Mouse (Mus musculus) thymus, adult 18-20 months (tissue): ENCODE data around the gene Edem3.
"Not testable (repeated sequence)": the region's sequence is repeated elsewhere in the genome, so short reads cannot be mapped to it uniquely, and the experiment has no call there.

Experiments used
- DNase-seq, 2 experiments: peaks; one replicate each; pipeline ENCODE4 v3.0.0; 2022; ENCODE audit warnings: mixed read lengths in 2 of 2

Edem3 gene

DNA sequence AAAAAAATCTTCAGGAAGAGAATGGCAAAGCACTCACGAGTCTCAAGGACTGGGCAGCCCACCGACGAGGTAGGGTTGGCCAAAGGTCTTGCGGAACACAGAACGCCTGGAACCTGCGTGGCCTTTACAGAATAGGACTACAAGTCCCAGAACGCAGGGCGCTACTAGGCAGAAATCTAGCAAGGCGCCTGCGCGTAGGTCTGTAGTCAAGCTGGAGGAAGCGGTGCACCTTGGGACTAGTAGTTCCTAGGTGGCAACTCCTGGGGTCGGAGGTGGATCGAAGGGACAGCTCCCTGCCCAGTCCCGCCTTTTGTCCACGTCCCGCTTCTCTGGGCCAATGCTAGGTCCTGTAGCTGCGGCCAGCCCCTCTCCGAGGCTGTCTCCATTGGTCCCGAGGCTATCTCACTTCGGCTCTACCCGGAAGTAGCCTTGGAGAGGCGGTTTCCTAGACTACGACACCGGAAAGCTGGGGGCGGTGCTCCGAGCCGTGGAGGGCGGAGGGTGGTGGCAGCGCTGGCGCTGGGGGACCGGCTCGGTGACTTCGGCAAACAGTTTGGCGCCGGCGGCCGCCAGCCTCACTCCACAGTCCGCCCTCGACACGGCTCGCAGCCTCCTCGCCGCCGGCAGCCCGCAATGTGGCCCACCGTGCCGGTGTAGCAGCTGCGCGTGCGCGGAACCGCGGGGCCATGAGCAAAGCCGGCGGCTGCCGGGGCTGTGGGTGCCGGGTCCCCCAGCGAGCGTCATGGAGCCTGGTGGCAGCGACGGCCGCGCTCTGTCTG, at the start of gene Edem3:
TSS of gene Edem3 (plus strand) at position 491 of the 779 bp plus-strand sequence.
- DNase-seq, result peak; percentile 95 to 97

DNA sequence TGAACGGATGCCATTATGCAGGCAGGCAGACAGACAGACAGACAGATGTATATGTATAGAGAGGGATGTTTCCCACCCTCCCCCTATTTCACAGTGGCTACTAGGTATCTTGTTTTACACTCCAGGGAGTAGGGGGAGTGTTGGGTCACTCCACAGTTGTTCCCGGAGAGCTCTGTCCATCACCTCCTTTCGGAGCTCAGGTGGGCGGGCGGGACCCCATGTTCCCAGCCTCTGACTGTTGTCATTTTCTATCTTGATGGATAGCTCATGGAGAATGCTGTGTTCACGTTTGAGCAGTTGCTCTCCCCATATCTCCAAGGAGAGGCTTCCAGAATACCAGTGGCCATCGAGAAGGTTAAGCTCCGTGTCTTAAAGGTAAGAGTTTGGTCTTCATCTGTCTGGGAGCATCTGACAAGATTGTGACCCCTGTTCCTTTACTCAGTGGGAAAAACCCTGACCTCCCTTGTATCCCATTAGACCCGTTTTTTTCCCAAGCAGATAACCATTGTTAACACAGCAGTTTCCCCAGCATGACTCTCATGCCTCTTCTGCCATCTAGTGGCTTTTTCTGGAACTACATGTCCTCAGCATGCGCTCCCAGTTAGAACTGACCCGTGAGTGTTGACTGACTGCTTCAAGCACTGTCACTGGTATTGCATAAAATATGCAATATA, 49.3 kb upstream of the Edem3 start:
- DNase-seq, result peak; percentile 22 to 30

DNA sequence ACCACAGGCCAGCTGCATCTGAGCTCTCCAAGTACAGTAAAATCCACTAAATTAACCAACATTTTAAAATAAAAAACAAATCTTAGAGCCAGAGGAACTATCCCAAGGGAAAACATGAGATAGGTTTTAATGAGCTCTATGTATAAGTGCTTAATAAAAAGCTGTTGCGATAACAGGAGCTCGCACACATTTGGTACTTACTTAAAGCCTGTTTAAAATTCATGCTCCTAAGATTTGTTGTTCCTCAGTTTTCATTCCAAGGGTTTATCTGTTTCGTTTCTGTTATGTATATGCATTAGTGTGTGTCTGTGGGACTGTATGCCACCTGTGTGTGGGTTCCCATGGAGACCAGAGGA, 48.8 kb upstream of the Edem3 start:
- DNase-seq, result no peak

DNA sequence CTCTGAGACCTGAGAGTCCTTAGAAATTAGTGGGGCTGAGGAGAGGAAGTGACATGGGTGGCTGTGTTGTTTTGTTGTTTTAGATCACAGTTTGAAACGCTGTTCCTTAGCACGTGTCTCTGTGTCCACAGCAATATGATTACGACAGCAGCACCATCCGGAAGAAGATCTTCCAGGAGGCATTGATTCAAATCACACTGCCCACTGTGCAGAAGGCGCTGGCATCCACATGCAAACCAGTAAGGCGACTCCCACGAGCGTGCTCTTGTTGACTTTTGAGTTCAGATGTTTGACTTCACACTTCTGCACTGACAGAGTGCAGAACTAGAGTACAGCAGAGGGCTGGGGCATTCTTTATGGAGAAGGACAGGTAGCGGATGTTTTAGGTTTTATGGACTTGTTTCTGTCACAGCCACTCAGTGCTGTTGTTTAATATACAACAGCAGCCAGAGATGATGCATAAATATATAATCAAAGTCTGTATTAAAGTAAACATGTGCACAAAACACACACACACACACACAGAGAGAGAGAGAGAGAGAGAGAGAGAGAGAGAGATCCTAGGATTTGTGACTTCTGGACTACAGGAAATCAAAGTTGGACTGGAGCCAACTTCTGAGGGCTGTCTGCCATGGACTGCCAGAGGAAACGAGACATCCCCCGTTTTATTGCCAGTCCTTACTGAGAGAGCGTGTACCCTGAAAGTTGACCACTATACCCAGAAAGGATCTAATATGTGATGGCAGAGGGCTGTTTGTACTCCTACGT, 46.0 kb upstream of the Edem3 start:
- no peak for DNase-seq

DNA sequence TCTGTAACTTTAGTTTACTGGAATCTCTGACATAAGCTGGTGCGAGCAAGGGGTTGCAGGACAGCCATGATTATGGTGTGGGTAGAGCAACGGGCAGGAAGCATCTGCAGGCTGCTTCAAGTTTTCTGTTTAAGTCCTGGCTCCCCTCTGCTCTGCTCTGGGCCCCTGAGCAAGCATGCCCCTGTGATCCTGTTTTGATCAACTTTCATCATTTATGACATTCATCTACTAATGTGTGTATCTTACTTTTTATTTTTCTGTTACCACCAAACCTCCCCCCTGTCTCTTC, 45.5 kb upstream of the Edem3 start:
- no peak for DNase-seq

DNA sequence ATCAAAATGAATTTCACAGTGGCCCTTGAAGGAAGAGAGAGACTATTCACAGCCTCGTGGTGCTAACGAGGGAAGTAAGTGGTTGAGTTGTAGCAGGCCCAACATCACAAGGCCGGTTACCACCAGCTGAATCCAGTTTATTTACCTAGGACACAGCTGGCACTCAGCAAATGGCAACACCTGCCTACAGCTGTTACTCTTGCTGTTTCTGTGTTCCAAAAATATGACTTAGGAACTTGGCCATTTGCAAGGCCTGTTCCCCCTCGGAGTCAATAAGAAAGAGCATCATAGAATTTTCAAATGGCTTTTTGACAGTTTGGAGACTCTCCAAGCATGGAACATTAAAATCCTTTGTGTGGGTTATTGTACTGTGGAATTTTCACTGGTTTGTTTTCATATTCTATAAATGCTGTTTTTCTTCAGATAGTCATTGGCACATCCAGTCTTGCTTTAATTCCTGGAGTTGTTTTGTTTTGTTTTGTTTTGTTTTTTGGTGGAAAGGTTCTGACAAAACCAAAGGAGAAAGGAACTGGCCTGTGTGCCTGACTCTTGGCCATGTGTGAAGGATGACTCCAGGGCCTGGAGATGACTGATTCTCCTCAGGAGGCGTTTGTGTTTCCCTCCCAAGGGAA, 44.6 kb upstream of the Edem3 start:
- DNase-seq, result no peak

DNA sequence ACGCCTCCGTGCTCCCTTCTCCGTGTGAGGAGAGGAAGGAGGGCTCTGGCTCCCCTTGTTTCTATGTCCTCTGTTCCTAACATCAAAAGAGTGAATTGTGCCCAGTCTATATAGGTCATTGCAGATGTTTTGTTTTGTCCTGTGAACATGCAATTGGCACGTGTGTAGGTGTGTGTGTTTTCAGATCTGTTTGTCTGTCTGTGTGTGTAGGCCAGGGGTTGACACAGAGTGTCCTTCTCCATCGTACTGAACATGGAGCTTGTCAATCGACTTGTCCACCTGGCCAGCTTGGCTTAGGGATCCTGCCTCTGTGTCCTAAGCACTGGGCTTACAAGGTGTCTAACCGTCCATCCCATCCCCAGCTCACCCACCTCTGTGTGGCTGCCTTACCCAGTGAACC, 44.1 kb upstream of the Edem3 start:
- DNase-seq, result no peak

DNA sequence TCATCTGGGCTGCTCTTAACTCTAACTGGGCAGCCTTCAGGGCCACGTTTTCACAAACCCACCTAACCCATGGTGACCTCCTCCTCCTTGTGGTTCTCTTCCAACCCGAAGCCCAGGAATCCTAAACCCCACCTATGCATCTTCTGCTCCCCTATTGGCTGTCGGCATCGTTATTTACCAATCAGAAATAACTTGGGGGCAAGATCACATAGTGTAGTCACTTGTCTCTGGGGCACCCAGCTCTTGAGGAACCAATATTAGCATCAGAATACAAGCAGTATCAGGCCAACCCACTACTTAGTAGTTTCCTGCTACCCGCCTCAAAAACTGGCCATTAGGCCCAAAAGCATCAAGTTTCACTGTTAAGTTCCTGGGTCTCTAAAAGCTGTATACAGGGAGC, 42.5 kb upstream of the Edem3 start:
- no peak for DNase-seq

DNA sequence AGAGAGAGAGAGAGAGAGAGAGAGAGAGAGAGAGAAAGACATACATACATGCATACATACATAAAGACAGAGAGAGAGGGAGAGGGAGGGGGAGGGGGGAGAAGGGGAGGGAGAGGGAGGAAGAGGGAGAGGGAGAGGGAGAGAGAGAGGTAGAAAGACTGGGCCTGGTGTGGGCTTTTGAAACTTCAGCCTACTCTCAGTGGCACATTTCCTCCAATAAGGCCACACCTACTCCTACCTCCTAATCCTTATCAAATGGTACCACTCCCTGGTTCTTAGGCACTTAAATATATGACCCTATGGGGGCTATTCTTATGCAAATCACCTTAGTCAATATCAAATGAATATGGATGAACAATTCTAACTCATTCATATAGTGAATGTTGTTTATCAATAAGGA, 41.5 kb upstream of the Edem3 start:
- no peak for DNase-seq

DNA sequence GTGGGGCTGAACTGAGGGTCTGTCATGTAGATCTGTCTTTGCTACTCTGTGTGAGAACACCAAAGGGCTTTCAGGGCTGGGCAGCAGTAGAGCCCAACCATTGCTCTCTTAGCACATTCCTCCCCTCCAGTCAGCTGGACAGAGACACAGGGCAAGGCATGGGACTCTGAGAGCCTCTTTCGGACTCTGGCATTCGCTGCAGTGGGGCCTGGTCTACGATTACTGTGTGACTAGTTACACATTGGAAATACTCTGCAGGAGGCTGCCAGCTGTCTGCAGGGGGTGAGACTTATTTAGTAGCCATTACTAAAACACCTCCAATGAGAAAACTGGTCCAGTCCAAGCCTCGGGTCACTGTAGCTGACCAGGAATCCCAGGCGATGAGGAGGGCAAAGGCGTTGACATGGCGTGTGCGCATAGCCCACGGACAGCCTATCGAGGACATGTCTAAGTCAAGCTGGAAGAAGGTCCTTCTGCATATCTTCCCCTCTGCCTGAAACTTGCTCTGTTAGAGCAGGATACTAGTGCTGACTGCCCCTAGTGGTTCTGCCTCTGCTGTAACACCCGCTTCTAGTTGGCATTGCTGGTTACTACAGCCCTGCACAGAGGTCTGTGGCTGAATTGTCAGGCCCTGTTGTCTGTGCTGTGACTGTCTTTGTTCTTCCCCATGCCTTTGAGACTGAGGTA, 39.0 kb upstream of the Edem3 start:
- DNase-seq, result no peak

DNA sequence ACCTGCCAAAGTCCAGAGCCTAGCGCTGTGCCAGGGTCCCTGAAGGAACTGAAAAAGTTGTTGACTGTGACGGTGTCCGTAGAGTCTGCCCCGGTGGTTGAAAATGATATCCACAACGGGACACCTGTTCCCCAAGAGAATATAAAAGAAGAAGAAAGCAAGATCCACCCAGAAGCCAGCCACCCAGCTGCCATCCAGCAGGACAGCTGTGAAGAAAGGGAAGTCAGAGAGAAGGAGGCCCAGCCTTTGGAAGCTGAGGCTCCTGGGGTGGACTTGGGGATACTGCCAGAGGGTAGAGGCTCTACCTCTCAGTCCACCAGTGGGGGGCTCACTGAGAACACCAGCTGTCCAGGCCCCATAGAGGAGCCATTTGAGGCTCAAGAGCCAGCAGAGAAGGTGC, 37.5 kb upstream of the Edem3 start:
- no peak for DNase-seq

DNA sequence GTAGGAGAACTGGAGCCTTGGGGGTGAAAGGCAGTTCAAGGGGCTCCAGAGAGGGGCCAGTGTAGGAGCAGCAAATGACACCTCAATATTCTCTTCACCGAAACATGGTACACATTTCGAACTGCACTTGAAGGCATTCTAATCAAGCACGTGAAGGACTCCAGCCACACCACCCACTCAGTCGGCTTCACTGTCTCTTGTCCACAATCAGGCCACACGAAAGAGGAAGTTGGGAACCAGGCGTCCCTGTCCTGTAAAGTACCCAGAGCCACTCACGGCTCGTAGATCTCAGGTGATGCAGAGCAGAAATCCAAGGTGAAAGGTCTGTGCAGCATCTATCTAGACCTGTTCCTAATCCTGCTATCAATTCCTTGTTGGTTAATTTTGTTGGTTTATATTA, 36.6 kb upstream of the Edem3 start:
- no peak for DNase-seq

DNA sequence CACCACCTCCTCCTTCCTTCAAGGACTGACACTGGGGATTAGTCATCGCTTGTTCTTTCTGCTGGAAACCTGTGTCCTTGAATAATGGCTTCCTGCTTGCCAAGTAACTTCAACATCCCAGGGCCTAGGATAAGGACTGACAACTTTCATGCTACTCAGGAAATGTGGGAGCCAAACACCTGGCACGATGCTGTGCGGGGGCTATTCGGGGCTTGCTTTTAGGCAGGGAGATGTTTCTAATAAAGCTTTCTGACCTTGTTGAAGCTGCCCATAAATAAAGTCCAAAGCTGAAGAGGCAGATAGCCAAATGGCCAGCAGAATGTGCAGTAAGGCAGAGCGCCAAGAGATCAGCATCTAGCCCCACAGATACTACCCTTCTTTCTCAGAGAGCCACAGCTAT, 35.3 kb upstream of the Edem3 start:
- DNase-seq, result no peak

DNA sequence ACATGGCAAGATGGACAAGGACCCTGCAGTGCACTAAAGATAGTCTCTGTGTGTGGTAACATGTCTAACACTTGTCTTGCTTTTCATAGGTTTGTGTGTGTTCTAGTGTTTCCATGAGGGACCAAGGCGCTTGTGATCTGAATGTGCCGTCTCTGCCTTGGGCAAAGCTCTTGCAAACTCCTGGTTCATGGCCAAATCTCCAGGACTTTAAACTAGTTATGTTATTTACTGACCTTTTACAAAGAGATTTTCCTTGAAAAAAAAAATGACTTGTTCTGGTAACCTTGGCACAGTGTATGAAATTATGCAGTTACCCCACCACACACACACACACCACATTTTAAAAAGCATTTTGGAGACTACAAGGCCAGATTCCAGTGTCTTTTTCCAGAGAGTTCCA, 34.6 kb upstream of the Edem3 start:
- DNase-seq, result no peak

DNA sequence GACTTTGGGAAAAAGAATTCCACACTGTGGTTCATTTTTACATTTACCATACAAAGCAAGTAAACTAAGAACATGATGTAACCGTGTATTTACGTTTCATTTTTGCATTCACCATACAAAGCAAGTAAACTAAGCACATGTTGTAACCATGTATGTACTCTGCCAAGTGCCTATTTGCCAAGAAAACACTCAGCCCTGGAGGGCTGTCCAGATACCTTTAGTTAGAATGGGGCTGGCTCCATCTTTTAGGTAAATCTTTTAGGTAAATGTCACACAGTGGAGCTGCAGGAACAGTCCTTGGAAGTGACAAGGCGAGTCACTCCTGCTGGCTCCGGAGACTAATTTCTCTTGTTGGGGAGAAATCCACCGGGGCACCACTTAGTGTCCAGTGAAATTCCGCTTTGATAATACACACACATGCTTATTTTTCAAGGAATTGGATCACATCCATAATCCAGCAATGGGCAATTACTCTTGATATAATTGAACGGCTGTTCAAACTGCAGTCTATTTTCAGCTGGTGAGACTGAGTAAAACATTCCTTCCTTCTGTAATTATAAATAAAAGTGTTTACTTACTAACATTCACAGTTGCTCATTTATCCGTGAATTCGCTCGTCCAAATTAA, 33.7 kb upstream of the Edem3 start:
- DNase-seq, result no peak

DNA sequence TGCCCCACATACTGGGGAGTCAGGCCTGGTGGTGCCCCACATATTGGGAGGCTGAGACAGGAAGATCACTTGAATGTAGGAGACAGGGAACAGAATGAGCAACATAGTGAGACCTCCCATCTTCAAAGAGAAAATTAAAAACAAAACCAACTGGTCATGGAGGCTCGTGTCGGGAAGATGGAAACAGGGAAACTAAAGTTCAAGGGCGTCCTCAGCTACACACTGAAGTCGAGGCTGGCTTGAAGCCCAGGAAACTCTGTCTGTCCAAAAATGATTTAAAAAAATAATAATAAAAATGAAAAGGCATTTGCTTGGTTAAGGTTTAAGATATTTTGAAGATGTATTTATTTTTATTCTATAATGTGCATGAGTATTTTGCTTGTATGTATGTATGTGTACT, 31.4 kb upstream of the Edem3 start:
- DNase-seq, result no peak

DNA sequence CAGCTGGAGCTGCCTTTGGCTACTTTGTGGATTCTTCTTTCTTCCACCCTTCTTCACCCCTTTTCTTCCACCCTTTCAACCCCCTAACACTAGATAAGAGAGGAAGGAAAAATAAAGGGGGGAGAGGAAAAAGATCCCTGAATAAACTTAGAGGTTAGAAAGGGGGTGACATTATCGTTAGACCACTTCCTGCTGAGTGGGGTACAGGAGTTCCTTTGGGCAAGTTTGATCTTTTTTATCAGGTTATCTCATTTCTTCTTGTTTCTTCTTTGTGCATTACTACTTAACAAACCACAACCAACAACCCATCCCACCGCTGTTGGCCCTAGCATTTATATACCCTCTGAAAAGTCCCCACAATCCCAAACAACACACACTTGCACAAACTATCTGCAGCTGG, 29.6 kb upstream of the Edem3 start:
- no peak for DNase-seq

DNA sequence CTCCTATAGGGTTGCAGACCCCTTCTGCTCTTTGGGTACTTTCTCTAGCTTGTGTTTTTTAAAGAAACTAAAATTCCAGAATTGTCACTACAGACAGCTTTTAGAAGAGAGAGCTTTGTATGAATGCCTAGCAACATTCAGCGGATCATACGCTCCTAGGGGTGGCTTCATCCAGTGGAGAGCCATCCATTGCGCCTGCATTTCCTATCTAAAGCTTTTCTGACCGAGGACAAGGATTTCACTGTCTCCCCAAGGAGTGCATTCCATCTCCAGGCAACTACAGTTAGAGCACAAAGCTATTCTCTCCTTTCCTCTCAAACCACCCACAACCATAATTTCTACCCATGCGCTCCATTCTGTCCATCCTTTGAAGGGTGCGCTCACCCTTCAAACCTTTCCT, 28.8 kb upstream of the Edem3 start:
- DNase-seq, result no peak

DNA sequence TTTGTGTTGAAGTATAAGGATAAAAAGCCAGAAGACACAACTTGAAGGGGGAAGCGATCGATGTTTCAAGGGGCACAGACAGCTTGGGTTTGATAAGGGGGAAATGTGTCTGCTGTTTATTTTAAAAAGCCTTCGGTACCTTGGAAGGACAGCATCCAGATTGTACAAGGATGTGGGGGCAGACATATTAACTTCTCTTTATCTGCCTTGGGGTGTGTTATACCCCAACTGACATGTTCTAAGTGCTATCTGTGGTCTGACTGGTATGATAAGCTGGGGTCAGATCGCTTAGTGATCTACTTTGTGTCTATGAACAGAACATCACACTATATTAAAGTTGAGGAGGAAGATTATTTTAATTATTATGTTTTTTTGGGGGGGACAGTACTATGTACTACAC, 27.0 kb upstream of the Edem3 start:
- DNase-seq, result no peak

DNA sequence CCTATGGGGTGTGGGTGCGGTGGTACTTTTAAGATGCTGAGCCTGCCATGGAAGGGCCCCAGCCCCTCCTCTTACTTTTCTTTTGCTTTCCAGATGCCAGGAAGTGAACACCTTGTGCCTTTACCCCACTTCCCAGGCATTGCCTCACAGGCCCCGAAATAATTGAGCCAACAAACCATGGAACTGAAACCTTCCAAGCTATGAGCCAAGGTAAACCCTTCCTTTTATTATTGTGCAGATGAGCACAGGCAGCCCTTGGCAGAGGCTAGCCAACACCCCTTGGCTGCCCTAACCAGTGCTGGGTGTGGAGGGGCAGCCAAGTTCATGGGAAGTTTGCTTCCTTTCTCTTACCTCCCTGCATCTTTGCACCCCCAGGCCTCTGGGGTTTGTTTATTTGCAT, 18.0 kb upstream of the Edem3 start:
- no peak for DNase-seq

DNA sequence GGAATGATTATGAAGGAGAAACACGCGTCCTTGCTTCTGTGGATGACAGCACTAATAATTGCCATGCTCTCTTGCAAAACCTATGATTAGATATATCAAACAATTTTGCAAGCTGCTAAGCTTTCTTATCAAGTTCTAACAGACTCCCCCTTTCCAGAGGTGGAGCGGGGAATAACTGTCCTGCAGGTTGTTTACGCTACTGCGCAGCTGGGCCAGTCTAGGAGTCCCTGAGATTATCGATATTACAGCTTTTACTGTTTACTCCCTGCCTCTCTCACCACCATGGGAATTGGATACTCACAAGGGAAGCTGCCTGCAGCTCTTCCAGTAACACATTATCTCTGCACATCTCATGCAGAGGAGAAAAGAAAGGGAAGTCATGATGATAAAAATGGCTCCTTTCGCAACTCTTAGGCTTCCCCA, 14.0 kb upstream of the Edem3 start:
- DNase-seq, result no peak

DNA sequence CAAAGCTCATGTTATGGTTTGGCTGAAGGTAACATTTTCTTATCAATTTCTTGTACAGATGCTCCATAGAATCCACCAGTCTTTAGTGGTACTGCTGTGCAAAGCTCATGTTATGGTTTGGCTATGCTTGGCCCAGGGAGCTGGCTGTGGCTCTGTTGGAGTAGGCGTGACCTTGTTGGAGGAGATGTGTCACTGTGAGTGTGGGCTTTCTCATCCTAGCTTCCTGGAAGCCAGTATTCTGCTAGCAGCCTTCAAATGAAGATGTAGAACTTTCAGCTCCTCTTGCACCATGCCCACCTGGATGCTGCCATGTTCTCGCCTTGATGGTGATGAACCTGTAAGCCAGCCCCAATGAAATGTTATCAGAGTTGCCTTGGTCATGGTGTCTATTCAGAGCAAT, 5.3 kb upstream of the Edem3 start:
- DNase-seq, result not testable (repeated sequence)

DNA sequence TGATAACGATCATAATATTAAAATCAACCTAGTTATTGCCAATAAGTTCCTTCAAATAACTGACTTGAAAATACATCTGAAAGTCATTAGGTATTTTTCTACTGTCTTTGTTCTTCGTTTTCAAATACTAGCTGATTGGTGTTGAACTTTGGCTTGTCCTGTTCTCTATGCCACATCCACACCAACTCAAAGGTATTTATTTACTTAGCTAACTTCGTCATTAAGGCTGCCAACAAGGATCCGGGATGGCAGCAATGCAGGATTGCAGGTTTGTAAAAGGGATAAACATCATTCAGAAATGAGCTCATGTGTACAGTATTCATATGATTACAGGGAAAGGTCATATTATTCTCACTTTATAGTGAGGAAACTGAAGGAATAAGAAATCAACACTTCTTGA, 2.2 kb upstream of the Edem3 start:
- no peak for DNase-seq
